Mouse (Mus musculus) thymus, adult 2 months (tissue): Measurements from ENCODE around the gene C5ar1. TPM values are rescaled to one million over a fixed set of nuclear protein-coding genes. Genes with fewer than 3 reads are reported as not detected.
A peak's percentile ranks its signal among the peaks of the same experiment; 100 is the strongest.
"Not testable (repeated sequence)": the region's sequence is repeated elsewhere in the genome, so short reads cannot be mapped to it uniquely, and the experiment has no call there.

Source experiments
- DNase-seq: peaks from one replicate; pipeline ENCODE4 v3.0.0; 2021
- H3K27ac ChIP-seq: fragments of 200-500 bp; 2 replicates; pipeline ENCODE4 v1.5.1; 2012; ENCODE audit warnings: low read length, control low read depth; ENCODE audit not compliant: control insufficient read depth, insufficient read depth
- H3K27me3 ChIP-seq: fragments of 200-500 bp; 2 replicates; pipeline ENCODE4 v1.6.1; 2012; ENCODE audit warnings: mild to moderate bottlenecking, low read length, moderate library complexity, mixed read lengths; ENCODE audit not compliant: control insufficient read depth, insufficient read depth
- H3K36me3 ChIP-seq: fragments of 200-500 bp; 2 replicates; pipeline ENCODE4 v1.6.1; 2012; ENCODE audit warnings: mild to moderate bottlenecking, low read length, moderate library complexity; ENCODE audit not compliant: control insufficient read depth, insufficient read depth
- H3K4me1 ChIP-seq: fragments of 200-500 bp; replicated peaks from 2 replicates; pipeline ENCODE4 v1.6.1; 2012; ENCODE audit warnings: low read length; ENCODE audit not compliant: control insufficient read depth, insufficient read depth
- H3K4me3 ChIP-seq: fragments of 200-500 bp; 2 replicates; pipeline ENCODE4 v1.5.1; 2012; ENCODE audit warnings: mild to moderate bottlenecking, low read length, control low read depth, moderate library complexity; ENCODE audit not compliant: control insufficient read depth, insufficient read depth
- CTCF ChIP-seq: fragments of 200-500 bp; IDR thresholded peaks from 2 replicates; pipeline ENCODE4 v1.5.1; 2012; ENCODE audit warnings: mild to moderate bottlenecking, control low read depth, low read length, moderate library complexity, borderline replicate concordance; ENCODE audit not compliant: control insufficient read depth, poor library complexity, insufficient read depth; ENCODE audit errors: extremely low read depth
- POLR2A ChIP-seq: fragments of 200-500 bp; IDR thresholded peaks from 2 replicates; pipeline ENCODE4 v1.6.1; 2012; ENCODE audit warnings: mild to moderate bottlenecking, low read length, control low read depth, moderate library complexity; ENCODE audit not compliant: control insufficient read depth, poor library complexity, insufficient read depth; ENCODE audit errors: extremely low read depth
- WGBS: fragments of 180-500 bp; shearing (Covaris S2); methylation state at CpG from one replicate; pipeline ENCODE4 v1.1.7; 2018; 5-methylcytosine and 5-hydroxymethylcytosine counted together
- polyA plus RNA-seq: library from polyadenylated mRNA; depleted of rRNA; stranded (reverse); fragments of >200 nt; gene quantifications from 2 replicates; pipeline ENCODE4 v1.2.3, GENCODE M21; 2012; rRNA removed

Gene C5ar1
- 3.2 and 4.1 TPM in 2 replicates for polyA plus RNA-seq

GRCm38 (mm10) chr7:16259110-16259590 is at the start of gene C5ar1:
TSS of gene C5ar1 (minus strand) at chr7:16259540.
- TF ChIP-seq CTCF (no peak), POLR2A (no peak)
- H3K36me3 ChIP-seq: no peaks in the 10 kb centered on the region
- H3K4me3 ChIP-seq: no peak within 1 kb of the TSS
- no peaks in the 10 kb centered on the region for H3K27me3 ChIP-seq
- no peaks in the 10 kb centered on the region for H3K4me1 ChIP-seq
- H3K27ac ChIP-seq: no peak within 1 kb of the TSS
- DNase-seq: no peak
- WGBS: 76% methylated on average over 5 of the region's 5 CpGs

GRCm38 (mm10) chr7:16308555-16309317 is 49.4 kb upstream of the C5ar1 start:
- DNase-seq: peak; percentile 18
- H3K36me3 ChIP-seq: no peaks in the 10 kb centered on the region
- H3K4me3 ChIP-seq: peak overlapping the region; percentile 26
- TF ChIP-seq CTCF (no peak), POLR2A (no peak)
- H3K27me3 ChIP-seq: peaks cover 10% of the 10 kb centered on the region; the same call in 1 of the 2 replicates
- peak overlapping the region; percentile 4; the same call in 1 of the 2 replicates for H3K27ac ChIP-seq
- peaks cover 47% of the 10 kb centered on the region for H3K4me1 ChIP-seq
- WGBS: 25% methylated on average over 16 of the region's 16 CpGs

GRCm38 (mm10) chr7:16308093-16308492 is 48.8 kb upstream of the C5ar1 start, which contains the start of gene Bbc3:
TSS of gene Bbc3 (plus strand) at chr7:16308393.
- WGBS: 58% methylated on average over 1 of the region's 1 CpGs
- not testable (repeated sequence) for DNase-seq, H3K36me3 ChIP-seq
- H3K27ac ChIP-seq: peak within 1 kb of the TSS; percentile 4; the same call in 1 of the 2 replicates
- H3K4me3 ChIP-seq: peak within 1 kb of the TSS; percentile 26
- H3K27me3 ChIP-seq: peaks cover 10% of the 10 kb centered on the region; the same call in 1 of the 2 replicates
- peaks cover 41% of the 10 kb centered on the region for H3K4me1 ChIP-seq

GRCm38 (mm10) chr7:16307141-16307540 is 47.8 kb upstream of the C5ar1 start:
- peaks cover 32% of the 10 kb centered on the region for H3K4me1 ChIP-seq
- not testable (repeated sequence) for H3K4me3 ChIP-seq, H3K36me3 ChIP-seq, H3K27ac ChIP-seq, H3K27me3 ChIP-seq, DNase-seq
- 85% methylated on average over 6 of the region's 6 CpGs for WGBS

GRCm38 (mm10) chr7:16299419-16300035 is 40.2 kb upstream of the C5ar1 start:
- TF ChIP-seq CTCF (0 out of 2 replicates have a peak, but pooled peaks have one; percentile 27), POLR2A (no peak)
- Histone ChIP-seq H3K36me3 (no peaks in the 10 kb centered on the region), H3K4me3 (peak overlapping the region; percentile 11; the same call in 1 of the 2 replicates), H3K4me1 (peaks cover 22% of the 10 kb centered on the region), H3K27me3 (no peaks in the 10 kb centered on the region), H3K27ac (no peak overlapping the region)
- peak; percentile 74 for DNase-seq
- WGBS: 3% methylated on average over 52 of the region's 52 CpGs

- Histone ChIP-seq H3K27ac (no peak overlapping the region), H3K27me3 (no peaks in the 10 kb centered on the region), H3K4me3 (no peak overlapping the region), H3K4me1 (peaks cover 22% of the 10 kb centered on the region), H3K36me3 (no peaks in the 10 kb centered on the region)
- 94% methylated on average over 5 of the region's 5 CpGs for WGBS
- no peak for DNase-seq
- TF ChIP-seq CTCF (no peak), POLR2A (no peak)
These were observed 39.6 kb upstream of the C5ar1 start for GRCm38 (mm10) chr7:16298927-16299326.

- peaks cover 22% of the 10 kb centered on the region for H3K4me1 ChIP-seq
These were observed 38.3 kb upstream of the C5ar1 start for GRCm38 (mm10) chr7:16297616-16298015.

More at GRCm38 (mm10) chr7:16297616-16298015, 38.3 kb upstream of the C5ar1 start:
- Histone ChIP-seq H3K36me3 (no peaks in the 10 kb centered on the region), H3K27ac (no peak overlapping the region), H3K27me3 (no peaks in the 10 kb centered on the region), H3K4me3 (no peak overlapping the region)
- 82% methylated on average over 2 of the region's 2 CpGs for WGBS
- TF ChIP-seq CTCF: no peak
- no peak for TF ChIP-seq POLR2A
- no peak for DNase-seq
